Mouse (Mus musculus) cerebellum, adult (tissue): ENCODE measurements at regions not wholly inside any gene's neighbourhood (a gene's known extent, or its start where the extent isn't known, plus 50 kb on each side); places are given as distances from the start of the nearest gene placed in this dataset.

ENCODE experiments used
- ATAC-seq: cut with Nextera tagmentation; 2 replicates; pipeline ENCODE4 v1.9.2; 2017; ENCODE audit warnings: mild to moderate bottlenecking, moderate library complexity, mixed read lengths; ENCODE audit not compliant: insufficient number of reproducible peaks, low FRiP score, low TSS enrichment

- ATAC-seq, result no peak
Measured at GRCm38 (mm10) chr3:56660594-56660993, 477.1 kb upstream of the Nbea start.

GRCm38 (mm10) chr3:56647313-56647712 is 463.8 kb upstream of the Nbea start:
- no peak for ATAC-seq
